Mouse (Mus musculus): Measurements from ENCODE around the gene Atp6v1a.

GRCm38 (mm10) chr16:44168990-44169389, 29.5 kb upstream of the Atp6v1a start:
- TF ChIP-seq USF1 (IDR thresholded peaks at IDR 0.05; ENCODE audit: low read depth, low read length) = no peak
- no peak for TF ChIP-seq MAX (IDR thresholded peaks at IDR 0.05; ENCODE audit: low read length)
- TF ChIP-seq POLR2A (IDR thresholded peaks at IDR 0.05; ENCODE audit: low read depth, low read length) = no peak
- TF ChIP-seq TCF12 (IDR thresholded peaks at IDR 0.05; ENCODE audit: low read depth, low read length) = no peak
- no peak for TF ChIP-seq ZNF384 (IDR thresholded peaks at IDR 0.05; ENCODE audit: low read depth, low read length)
- no peak for TF ChIP-seq CTCF (conservative IDR thresholded peaks at IDR 0.05 in 1 of 2, IDR thresholded peaks at IDR 0.05 in 1 of 2; ENCODE audit: low read depth in 2 of 2, low read length in 2 of 2)
- TF ChIP-seq MYC (IDR thresholded peaks at IDR 0.05; ENCODE audit: low read depth, low read length) = no peak
- TF ChIP-seq TBP (conservative IDR thresholded peaks at IDR 0.05; ENCODE audit: low read depth, low read length) = no peak
- no peak for TF ChIP-seq CHD2 (IDR thresholded peaks at IDR 0.05; ENCODE audit: low read length)
- TF ChIP-seq EP300 (IDR thresholded peaks at IDR 0.05; ENCODE audit: low read length) = no peak
- TF ChIP-seq HCFC1 (IDR thresholded peaks at IDR 0.05; ENCODE audit: low read depth, low read length) = no peak
- TF ChIP-seq RCOR1 (conservative IDR thresholded peaks at IDR 0.05; ENCODE audit: low read depth, low read length) = no peak
- TF ChIP-seq MEF2A (IDR thresholded peaks at IDR 0.05; ENCODE audit: borderline replicate concordance, low read depth, low read length) = no peak
- TF ChIP-seq SMC3 (IDR thresholded peaks at IDR 0.05; ENCODE audit: low read depth, low read length) = no peak
